Mouse (Mus musculus) spleen, adult 18-20 months (tissue): ENCODE data around the gene Acot2.
"Not testable (repeated sequence)": the region's sequence is repeated elsewhere in the genome, so short reads cannot be mapped to it uniquely, and the experiment has no call there.

Source experiments
- DNase-seq, 2 experiments: peaks; one replicate each; pipeline ENCODE4 v3.0.0; 2022; ENCODE audit warnings: mixed read lengths in 2 of 2

The Acot2 gene

DNA sequence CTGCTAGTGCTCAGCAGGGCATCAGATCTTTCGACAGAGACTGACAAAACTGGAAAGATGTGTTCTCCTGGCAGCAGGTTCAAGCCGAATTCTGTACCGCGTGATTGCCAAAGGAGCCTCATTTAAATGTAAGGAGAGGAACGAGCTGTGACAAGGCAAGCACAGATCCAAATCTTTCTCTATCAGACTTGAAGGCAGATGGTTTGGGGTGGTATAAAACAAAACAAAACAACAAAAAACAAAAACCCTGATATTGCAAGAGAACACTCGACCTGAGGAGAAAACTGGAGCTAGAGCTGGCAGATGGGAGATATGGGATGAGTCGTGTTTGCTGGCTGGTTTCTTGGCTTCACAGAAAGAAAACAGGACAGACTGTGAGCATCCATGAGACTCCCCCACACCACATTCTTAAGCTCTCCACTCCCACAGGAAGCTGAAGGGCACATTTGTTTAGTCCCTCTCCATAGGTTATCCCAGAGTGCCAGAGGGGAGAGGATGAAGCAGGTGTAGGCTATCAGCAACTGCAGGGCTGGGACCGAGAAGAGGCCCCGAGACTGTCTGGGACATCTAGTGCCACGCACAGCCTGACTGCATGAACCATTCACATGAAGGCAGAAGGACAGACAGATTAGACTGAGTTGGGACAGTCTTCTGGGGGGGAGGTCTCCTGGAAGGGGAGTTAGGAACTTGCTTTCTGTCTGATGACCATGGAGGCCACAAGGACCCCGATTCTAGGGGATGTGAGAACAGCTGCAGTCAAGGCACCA, 10.9 kb downstream of the Acot2 start:
- DNase-seq, result no peak

DNA sequence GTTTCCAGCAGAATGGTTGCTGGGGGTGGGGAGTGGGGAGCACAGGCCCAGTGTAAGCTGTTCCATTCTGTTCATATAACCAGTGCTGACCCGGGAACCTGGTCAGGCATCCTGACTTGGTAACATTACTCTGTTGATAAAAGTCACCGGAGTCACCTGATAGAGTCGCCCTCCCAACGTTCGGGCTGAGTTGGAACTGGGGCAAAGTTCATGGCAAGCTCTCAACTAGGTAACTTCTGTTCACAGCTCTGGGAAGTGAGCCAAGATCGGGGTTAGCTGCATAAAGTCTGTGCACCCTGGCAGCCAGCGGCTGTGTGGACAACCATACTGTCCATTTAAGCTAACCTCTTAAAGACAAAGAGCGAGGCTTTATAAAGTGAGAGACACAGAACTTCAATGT, 11.6 kb downstream of the Acot2 start:
- not testable (repeated sequence) for DNase-seq

DNA sequence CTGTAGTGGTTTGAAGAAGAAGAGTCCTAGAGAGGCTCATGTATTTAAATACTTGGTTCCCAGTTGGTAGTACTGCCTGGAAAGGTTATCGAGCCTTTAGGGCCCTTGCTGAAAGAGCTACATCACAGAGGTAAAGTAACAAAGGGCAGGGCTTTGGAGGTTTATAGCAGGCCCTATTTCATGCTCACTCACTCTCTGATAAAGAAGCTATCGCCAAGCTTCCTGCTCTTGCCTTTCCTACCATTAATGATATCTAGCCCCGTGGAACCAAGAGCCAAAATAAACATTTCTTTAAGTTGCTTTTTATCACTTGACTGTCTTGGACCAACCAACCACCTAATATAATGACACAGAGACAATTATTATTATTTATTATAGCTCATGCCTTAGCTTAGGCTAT, 12.8 kb downstream of the Acot2 start:
- no peak for DNase-seq

DNA sequence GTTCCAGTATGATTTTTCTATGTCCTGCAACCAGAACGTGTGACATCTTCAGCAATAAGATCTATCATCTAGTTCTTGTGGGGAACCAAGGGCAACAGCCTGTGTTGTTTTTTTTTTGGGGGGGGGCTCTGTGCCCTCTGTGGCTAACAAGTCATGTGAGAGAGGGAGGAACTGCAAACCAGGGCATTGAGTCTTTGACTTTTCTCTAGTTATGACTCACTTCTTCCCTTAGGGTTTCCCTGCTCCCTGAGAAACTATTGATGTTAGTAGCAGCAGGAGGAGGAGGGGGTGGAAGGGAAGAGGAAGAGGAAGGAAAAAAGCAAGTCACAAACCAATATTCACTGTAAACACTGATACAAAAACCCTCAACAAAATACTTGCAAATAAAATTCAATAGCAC, 16.2 kb downstream of the Acot2 start:
- DNase-seq, result no peak

DNA sequence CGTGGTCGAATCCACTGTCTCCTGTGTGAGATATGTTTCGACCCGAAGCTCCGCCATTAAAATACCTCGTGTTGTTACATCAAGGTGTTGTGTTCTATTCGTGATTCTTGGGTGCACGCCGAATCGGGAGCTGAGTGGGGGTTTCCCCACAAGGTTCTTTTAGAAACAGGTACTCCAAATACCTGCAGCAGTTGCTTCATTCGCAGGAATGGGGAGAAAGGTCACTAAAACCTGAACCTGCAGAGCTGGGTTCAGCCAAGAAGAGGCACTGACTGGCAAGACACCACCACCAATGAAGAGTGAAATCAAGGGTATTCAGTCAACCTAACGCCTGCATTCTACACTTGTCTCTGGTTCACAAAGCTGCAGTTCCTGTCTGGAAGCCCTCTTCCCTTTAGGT, 20.6 kb downstream of the Acot2 start:
- no peak for DNase-seq

DNA sequence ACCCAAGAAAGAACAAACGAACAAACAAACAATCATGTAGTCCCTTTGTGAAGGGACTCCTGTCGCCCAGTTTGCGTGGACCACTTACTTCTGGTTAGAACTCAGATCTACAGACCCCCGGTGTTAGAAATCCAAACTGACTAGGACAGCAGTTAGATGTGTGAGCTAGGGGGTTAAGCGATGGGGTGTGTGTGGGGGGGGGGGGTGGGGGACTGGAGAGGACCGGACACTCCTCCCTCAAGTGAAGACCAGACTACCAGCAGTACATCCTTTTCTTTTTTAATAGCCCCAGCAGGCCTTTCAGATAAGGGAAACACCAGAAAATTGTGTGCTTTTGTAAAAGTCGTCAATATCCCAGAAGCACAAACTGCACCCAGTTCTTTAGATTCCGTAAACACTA, 21.1 kb downstream of the Acot2 start:
- DNase-seq, result no peak

DNA sequence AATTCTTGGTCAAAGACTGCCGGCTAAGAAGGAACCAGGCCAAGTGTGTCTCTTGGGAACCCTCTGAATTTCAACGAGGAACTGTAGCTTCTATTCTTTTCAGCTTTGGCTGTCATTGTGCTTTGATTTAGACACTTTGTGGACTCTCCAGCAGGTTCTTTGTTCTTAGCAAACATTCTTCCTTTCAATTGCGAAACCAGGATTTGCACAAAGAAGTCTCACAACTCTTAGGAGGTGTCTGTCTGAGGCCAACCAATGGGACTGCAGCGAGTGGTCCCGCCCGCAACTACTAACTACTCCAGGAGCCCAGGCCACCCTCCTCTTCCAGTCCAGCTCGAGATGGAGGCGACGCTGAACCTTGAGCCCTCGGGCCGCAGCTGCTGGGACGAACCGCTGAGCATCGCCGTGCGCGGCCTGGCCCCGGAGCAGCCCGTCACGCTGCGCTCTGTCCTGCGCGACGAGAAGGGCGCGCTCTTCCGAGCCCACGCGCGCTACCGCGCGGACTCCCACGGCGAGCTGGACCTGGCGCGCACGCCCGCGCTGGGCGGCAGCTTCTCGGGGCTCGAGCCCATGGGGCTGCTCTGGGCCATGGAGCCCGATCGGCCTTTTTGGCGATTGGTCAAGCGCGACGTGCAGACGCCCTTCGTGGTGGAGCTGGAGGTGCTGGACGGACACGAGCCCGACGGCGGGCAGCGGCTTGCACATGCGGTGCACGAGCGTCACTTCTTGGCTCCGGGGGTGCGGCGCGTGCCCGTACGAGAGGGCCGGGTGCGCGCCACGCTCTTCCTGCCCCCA, 21.7 kb downstream of the Acot2 start, which contains the start of gene Acot1:
Acot1 (plus strand) TSS at position 320 of the 795 bp plus-strand sequence.
- DNase-seq, result peak; percentile 15 to 40

DNA sequence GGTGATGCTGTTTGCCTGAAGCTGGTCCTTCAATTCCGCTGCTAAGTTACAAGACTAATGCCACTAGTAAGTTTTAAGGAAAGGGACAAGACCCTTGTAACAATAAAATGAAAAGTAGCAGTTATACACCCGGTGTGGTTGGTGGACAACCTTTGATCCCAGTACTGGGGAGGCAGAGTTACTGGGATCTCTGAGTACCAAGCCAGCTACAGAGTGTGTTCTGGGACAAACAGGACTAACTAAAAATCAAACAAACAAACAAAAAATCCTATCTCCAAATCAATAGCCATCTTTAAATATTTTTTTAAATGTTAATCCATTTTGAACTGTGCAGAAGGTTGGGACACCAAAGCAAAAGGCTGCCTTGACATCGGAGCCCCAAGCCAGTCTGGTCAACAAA, 22.5 kb downstream of the Acot2 start:
- no peak for DNase-seq

DNA sequence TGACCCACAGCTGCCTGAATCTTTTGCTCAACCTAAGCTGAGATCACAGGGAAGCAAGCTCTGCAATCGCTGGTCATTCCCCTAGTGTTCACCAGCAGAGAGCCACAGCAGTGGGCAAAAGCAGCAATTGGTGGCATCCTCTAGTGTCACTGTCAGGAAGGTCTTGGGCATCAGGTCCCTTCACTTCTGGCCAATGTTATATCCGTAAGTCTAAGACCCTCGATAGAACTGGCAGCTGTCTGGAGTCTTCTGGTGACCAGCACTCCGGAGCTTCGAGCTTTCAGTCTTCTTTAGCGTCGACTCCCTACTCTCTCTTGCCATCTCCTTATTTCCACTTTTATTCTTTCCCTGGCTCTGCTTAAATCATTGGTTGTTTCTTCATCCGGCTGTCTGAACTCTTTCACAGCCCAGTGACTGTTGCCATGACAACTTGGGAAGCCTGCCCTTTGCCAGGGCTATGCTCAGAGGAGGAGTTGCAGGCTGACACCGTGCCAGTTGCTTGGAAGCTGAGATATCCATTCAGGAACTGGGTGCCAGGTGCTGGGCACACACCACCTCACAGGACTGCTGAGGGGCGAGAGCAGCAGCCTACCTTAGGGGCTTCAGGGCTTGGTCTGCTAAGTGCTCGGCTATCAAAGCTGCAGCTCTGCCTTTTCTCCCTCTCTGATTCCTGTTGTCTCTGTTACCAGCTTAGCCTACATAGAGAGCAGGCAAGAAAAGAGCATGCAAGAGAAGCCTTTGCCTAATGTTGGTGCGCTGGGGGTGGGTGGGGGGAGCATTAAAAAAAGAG, 23.8 kb downstream of the Acot2 start:
- no peak for DNase-seq

DNA sequence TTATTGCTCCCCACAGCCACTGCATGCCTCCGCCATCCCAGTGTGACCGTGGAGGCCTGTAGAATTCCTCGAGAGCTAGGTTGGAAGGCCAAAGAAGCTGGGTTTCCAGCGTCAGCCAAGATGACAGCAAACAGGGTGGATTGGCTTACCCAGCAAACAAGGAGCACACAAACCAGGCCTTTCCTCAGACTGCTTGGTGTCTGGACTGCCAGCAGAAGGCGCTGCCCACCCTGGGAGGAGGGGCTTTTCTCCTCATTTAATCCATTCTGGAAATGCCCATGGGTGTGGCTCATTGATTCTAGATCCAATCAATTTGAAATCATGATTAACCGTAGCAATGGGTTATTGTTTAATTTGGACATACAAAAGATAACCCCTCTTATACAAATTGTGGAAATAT, 25.5 kb downstream of the Acot2 start:
- no peak for DNase-seq

DNA sequence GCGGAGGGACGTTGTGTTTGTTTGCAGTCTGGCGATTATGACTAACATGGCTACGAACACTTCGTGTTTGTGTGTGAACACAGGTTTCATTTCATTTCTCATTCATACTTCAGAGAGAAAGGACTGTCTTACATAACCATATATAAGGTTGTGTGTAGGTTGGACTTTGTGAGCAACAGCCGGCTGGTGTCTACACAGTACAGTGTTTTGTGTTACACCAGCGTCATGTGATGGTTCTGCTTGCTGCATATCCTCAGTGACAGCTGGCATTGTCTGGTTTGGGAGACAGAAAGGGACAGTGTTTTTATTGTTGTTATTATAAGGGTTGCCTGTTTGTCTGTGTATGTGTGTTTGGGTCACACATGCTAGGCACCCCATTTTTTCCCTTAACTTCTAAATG, 26.0 kb downstream of the Acot2 start:
- no peak for DNase-seq

DNA sequence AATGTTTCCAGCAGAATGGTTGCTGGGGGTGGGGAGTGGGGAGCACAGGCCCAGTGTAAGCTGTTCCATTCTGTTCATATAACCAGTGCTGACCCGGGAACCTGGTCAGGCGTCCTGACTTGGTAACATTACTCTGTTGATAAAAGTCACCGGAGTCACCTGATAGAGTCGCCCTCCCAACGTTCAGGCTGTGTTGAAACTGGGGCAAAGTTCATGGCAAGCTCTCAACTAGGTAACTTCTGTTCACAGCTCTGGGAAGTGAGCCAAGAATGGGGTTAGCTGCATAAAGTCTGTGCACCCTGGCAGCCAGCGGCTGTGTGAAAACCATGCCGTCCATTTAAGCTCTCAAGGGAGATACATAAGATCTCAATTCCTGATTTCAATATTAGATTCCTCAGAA, 32.9 kb downstream of the Acot2 start:
- DNase-seq, result not testable (repeated sequence)

DNA sequence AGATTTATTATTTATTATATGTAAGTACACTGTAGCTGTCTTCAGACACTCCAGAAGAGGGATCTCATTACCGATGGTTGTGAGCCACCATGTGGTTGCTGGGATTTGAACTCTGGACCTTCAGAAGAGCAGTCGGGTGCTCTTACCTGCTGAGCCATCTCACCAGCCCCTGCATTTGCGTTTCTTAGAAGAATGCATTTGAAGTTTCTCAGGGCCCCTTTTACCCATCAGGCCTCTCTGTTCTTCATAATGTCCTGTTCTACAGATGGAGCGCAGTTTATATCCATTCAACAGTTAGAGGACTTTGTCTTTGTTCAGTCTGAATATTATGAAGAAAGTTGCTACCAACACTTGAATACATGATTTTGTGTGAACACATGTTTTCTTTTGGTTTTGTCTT, 34.6 kb downstream of the Acot2 start:
- DNase-seq, result not testable (repeated sequence)

DNA sequence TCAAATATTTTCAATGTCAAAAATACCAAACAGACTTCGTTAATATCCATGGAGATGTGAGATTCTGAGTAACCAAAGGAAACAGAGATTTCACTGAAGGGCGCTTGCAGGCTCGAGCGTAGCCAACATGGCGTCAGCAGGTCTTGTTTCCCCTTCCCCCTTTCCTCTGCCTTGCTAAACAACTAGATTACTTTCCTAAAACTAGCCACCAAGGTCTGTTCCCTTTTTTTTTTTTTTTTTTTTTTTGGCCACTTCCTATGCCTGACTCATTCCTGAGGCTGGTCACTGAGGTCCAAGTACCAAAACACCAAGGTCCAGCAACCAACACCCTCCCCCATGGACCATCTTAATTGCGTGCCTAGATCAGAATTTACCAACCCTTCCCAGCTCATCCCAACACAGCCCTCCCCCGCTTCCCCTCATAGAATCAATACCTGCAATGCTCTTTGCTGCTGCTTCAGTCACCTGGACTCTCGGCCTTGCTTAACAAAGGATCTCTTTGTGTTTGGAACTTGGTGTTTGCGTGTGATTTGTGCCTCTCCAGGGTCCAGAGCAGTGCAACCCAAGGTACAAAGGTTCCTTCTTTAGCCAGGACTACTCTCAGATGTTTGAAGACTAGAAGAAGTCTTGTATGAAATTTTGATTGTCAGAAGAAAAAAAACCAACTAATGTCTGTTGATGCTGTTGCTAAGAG, 35.5 kb downstream of the Acot2 start:
- no peak for DNase-seq

DNA sequence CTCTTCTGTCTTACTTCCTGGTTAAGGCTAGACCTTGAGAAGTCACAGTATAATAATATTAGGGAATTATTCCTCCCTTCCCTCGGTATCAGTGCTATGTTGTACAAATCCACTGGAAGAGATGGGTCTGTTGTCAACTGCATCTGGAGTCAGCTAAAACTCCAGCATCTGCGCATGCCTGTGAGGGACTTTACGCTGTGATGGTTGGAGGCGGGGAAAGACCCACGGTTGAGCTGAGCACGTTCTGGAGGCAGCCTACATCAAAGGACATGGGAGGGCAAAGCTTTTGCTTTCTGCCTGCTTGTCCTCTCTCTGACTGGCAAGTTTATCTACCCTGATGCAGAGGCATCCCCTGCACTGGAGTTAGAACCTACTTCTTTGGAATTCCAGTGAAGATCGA, 38.2 kb downstream of the Acot2 start:
- no peak for DNase-seq

DNA sequence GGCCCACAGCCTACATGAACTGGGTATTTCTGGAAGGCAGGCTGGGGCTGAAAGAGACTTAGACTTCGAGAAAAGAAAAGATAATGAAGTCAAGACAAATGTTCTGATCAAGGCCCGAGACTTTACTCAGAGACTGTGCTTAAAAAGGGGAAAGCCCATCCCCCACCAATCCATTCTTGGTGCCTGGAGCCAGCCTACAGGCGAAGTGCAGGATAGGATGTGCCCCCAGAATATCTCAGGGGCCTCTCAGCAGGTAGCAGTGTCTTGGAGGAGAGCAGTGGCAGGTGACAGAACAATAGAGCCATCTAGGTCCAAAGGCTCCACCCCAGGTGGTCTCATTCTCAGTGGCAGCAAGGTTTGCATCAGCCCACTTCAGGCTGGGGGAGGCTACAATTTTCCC, 40.7 kb downstream of the Acot2 start:
- DNase-seq, result not testable (repeated sequence)

DNA sequence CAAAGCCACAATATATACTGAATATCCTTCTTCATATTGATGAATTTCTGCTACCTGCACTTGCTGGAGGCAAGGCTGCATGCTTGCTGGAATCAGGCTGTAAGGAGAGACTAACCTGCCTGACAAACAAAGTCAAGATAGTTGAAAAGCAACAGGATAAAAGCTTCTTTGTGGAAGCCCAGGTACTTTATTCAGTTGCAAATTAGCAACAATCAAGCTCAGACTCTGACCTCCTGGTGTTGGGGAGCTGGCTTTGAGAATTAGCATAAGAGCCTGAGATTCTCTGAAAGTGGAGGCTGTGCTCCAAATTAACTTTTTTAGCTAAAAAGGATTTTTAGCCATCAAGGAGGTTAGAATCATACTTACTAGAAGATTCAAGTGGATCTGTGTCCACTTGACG, 41.4 kb downstream of the Acot2 start:
- not testable (repeated sequence) for DNase-seq

DNA sequence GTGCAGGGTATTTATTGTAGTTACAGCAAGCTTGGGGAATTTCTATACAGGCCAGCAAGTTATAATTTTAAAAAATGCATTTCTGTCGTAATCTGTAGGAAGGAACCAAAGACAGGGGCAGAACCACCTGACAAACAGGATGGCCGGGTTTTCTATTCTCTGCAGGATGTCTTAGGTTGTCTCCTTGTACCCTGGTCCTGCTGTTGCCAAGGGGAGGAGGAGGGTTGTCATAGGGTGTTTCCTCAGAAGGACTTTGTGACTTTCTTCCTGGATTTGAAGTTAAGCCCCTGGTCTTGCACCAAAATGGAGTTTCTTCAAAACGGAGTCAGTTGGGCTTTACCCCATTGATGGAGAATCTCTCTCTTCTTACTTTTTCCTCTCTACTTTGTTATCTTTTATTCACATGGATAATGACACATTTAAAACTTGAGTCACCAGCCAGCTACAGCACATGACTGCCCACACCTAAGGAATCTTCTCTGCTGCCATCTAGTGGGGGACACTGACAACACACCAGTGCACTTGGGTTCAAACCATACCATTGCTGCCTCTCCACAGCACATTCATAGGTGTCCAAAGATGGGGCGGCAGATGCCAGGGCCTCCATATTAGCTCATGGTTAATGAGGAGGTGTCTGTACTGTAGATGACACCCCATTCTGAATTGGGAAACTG, 43.1 kb downstream of the Acot2 start:
- peak; percentile 36 to 72 for DNase-seq

DNA sequence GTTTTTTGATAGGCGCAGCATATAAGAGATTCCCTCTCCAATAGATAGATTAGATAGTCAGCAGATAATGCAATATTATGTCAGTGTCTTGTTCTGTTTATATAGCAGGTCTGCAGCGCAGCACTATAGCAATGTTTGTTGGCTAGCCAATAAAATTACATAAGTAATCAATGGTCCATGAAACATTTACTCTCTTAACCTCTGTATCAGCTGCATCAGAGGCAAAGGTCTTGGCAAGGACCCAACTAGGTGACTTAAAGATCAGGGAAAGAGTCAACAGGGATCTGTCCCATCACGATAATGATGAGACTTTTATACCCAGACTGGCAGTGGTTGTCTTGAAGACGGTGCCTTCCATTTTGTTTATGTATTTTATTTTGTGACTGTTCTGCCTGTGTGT, 45.2 kb downstream of the Acot2 start:
- no peak for DNase-seq

DNA sequence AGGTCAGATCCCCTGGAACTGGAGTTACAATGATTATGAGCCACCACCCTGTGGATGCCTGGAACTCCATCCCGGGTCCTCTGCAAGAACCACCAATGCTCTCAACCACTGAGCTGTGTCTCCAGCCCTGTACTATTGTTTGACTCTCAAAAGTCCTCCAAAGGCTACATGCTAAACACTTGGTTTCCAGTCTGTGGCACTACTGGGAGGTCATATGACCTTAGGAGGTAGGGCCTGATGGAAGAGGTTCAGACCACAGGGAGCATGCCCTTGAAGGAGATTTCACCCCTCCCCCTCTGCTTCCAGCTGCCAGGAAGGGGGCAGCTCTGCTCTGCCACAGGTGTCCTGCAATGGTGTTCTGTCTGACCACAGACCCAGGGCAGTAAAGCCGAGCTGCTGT, 45.6 kb downstream of the Acot2 start:
- not testable (repeated sequence) for DNase-seq

DNA sequence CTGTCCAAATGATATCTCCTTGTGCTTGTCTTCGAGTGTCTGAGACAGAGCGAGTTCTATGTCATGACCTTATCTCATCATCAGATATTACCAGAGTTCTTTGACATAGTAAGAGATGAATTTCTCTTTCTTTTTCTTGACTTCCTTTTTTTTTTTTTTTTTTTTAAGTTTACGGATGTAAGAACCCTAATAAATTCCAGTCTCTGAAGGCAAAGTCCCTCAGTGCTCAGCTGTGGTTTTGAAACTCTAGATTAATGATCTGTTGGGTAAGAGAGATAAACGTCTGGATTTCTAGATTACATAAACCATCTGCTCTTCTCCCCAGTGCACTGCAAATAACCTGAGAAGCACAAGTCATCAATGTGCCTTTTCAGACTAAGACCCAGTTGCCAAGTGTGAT, 46.4 kb downstream of the Acot2 start:
- DNase-seq, result no peak

DNA sequence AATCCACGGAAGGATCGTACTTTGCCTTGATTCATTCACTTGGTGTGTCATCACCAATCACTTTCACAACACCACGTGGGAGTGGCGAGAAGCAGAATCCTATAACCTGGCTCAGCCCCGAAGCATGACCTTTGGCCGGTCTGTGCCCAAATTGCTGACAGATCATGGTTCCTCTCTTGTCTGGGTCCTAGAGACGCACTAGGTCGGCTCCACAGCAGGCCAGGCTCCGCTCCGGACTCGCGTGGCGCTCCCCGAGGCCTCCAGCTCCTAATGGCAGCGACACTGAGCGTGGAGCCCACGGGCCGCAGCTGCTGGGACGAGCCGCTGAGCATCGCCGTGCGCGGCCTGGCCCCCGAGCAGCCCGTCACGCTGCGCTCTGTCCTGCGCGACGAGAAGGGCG, 50.6 kb downstream of the Acot2 start, which contains the start of gene Acot4:
Acot4 (plus strand) TSS at position 139 of the 400 bp plus-strand sequence.
- DNase-seq, result not testable (repeated sequence)
